Mouse (Mus musculus): ENCODE results near the gene Rab3gap2. TPM values are rescaled to one million over a fixed set of nuclear protein-coding genes. Genes with fewer than 3 reads are reported as not detected.
"Not testable (repeated sequence)": the region's sequence is repeated elsewhere in the genome, so short reads cannot be mapped to it uniquely, and the experiment has no call there.

Rab3gap2 gene
- polyA plus RNA-seq, 1 experiment from 2014 or later: 24.0 TPM

DNA sequence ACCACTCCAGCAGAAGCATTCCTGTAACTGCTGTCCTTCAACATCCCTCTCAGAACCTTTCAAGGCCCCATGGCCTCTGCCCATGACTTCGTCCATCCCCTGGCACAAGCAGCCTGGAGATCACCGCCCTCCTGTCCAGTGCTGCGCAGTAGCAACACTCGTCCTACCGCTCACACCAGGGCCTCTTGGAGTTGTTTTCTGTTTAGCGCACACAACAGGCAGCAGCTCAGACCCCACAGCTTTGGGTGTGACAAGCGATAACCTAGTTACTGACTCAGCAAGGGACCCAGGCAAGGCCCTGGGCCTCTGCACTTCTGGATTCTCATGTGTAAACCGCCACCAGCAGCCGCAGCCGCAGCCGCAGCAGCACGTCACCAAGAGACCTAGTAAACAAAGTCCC lies 102.9 kb downstream of the Rab3gap2 start:
- no peaks in the 10 kb centered on the region for H3K27me3 ChIP-seq (ENCODE audit: control insufficient read depth, insufficient read depth, low read length)
- no peaks in the 10 kb centered on the region for H3K4me1 ChIP-seq (ENCODE audit: control insufficient read depth, insufficient read depth, low read length)
- no peak overlapping the region for H3K4me2 ChIP-seq (ENCODE audit: low read depth, low read length)
- ATAC-seq (ENCODE audit: insufficient read depth, low FRiP score): no peak
- no peak overlapping the region for H3K9ac ChIP-seq (ENCODE audit: low read length)
- peaks cover 21% of the 10 kb centered on the region for H3K36me3 ChIP-seq (ENCODE audit: control insufficient read depth, insufficient read depth, low read length)
- H3K27ac ChIP-seq (ENCODE audit: low read length): no peak overlapping the region
- no peak overlapping the region for H3K4me3 ChIP-seq (replicated peaks; ENCODE audit: low read length)
- no peaks in the 10 kb centered on the region for H3K9me3 ChIP-seq (replicated peaks; ENCODE audit: control insufficient read depth, low read length)
- 96% methylated on average over 12 of the region's 12 CpGs for WGBS

DNA sequence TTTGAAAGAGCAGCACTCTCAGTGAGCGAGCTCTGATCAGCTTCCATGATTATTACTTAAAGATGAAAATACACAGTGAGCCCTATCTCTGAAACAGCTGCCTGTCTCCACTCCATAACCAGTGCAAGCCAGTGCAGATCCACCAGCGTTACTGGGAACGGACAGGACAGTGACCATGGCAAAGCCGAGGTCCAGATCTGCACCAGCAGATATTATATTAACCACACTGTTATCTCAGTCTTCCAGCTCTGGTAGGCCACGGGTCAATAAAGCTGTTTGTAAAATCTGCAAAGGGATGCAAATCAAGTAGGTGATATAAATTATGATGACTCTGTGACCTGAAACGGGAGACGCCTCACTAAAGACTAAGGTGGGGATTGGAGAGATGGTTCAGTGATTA lies 103.7 kb downstream of the Rab3gap2 start:
- no peak for ATAC-seq (ENCODE audit: insufficient read depth, low FRiP score)
- no peaks in the 10 kb centered on the region for H3K27me3 ChIP-seq (ENCODE audit: control insufficient read depth, insufficient read depth, low read length)
- H3K9ac ChIP-seq (ENCODE audit: low read length): no peak overlapping the region
- H3K36me3 ChIP-seq (ENCODE audit: control insufficient read depth, insufficient read depth, low read length): peaks cover 18% of the 10 kb centered on the region
- H3K27ac ChIP-seq (ENCODE audit: low read length): no peak overlapping the region
- no peaks in the 10 kb centered on the region for H3K9me3 ChIP-seq (replicated peaks; ENCODE audit: control insufficient read depth, low read length)
- no peak overlapping the region for H3K4me3 ChIP-seq (replicated peaks; ENCODE audit: low read length)
- no peak overlapping the region for H3K4me2 ChIP-seq (ENCODE audit: low read depth, low read length)
- no peaks in the 10 kb centered on the region for H3K4me1 ChIP-seq (ENCODE audit: control insufficient read depth, insufficient read depth, low read length)
- WGBS: 89% methylated on average over 7 of the region's 7 CpGs

DNA sequence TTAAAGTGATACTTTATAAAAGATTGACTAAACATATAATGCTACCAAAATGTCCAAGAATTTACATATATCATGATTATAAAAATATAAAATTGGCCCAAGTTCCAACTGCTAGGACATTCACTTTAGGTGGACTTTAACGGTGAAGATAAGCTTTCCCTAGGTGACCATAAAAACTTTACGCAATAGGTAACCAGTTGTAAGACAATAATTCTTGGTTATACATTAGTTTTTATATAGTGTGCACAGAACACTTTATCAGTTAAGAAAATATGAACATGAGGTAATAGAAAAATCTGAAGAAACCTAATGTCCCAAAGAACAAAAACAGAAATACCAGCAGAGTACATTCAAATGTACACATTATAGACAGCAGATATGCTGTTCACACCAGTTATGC lies 104.4 kb downstream of the Rab3gap2 start:
- Histone ChIP-seq H3K4me3 (replicated peaks; ENCODE audit: low read length) (no peak overlapping the region), H3K4me2 (ENCODE audit: low read depth, low read length) (no peak overlapping the region)
- 82% methylated on average over 2 of the region's 2 CpGs for WGBS

DNA sequence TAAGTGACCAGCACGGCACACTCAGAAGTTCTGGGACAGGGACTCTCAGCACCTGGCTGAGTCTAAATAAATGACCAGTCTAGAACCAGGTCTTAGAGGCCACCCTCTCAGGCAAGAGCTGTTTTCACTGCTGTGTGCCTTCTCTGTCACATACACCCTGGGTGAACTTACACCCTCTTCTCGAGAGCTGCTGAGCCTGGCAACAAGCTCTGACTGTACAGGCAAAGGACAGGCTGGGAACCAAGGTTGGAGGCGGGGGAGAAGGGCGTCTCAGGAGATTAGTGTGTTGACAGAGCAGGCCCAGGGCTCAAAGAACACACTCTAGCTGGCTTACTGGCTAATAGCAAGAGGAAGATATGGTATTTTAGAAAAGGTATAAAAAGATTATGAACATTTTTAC lies 105.0 kb downstream of the Rab3gap2 start:
- H3K27ac ChIP-seq (ENCODE audit: low read length): peak overlapping the region; percentile 67
- no peak overlapping the region for H3K9ac ChIP-seq (ENCODE audit: low read length)
- H3K4me1 ChIP-seq (ENCODE audit: control insufficient read depth, insufficient read depth, low read length): no peaks in the 10 kb centered on the region
- peaks cover 21% of the 10 kb centered on the region for H3K36me3 ChIP-seq (ENCODE audit: control insufficient read depth, insufficient read depth, low read length)
- no peaks in the 10 kb centered on the region for H3K9me3 ChIP-seq (replicated peaks; ENCODE audit: control insufficient read depth, low read length)
- no peak overlapping the region for H3K4me2 ChIP-seq (ENCODE audit: low read depth, low read length)
- no peak overlapping the region for H3K4me3 ChIP-seq (replicated peaks; ENCODE audit: low read length)
- 51% methylated on average over 4 of the region's 4 CpGs for WGBS
- H3K27me3 ChIP-seq (ENCODE audit: control insufficient read depth, insufficient read depth, low read length): no peaks in the 10 kb centered on the region
- ATAC-seq (ENCODE audit: insufficient read depth, low FRiP score): peak; percentile 89

More for the DNA sequence above, 104.4 kb downstream of the Rab3gap2 start:
- H3K4me1 ChIP-seq (ENCODE audit: control insufficient read depth, insufficient read depth, low read length): no peaks in the 10 kb centered on the region
- H3K9ac ChIP-seq (ENCODE audit: low read length): no peak overlapping the region
- H3K36me3 ChIP-seq (ENCODE audit: control insufficient read depth, insufficient read depth, low read length): peaks cover 18% of the 10 kb centered on the region
- ATAC-seq (ENCODE audit: insufficient read depth, low FRiP score): no peak
- H3K27me3 ChIP-seq (ENCODE audit: control insufficient read depth, insufficient read depth, low read length): no peaks in the 10 kb centered on the region
- peak overlapping the region; percentile 67; the same call in 1 of the 2 replicates for H3K27ac ChIP-seq (ENCODE audit: low read length)
- no peaks in the 10 kb centered on the region for H3K9me3 ChIP-seq (replicated peaks; ENCODE audit: control insufficient read depth, low read length)

DNA sequence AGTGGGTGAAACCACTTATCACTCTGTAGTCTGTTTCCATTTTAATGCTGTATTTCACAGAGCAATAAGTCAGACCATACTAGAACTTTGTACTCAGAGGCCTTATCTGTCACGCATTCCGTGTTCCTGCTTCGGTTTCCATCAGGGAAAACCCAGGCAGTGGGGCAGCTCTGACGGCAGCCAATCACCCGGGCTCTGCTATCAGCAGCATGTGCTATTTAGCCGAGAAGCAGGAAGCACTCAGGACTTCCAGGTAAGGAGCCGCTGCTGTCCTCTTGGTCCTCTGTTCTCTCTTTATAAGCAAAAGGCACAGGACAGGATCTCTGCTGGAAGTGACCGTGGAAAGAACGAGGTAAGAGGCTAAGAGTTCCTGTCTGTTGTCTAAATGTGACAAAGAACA lies 108.0 kb downstream of the Rab3gap2 start:
- no peak overlapping the region for H3K9ac ChIP-seq (ENCODE audit: low read length)
- H3K4me2 ChIP-seq (ENCODE audit: low read depth, low read length): no peak overlapping the region
- ATAC-seq (ENCODE audit: insufficient read depth, low FRiP score): peak; percentile 63
- no peak overlapping the region for H3K4me3 ChIP-seq (replicated peaks; ENCODE audit: low read length)
- no peaks in the 10 kb centered on the region for H3K4me1 ChIP-seq (ENCODE audit: control insufficient read depth, insufficient read depth, low read length)
- WGBS: 76% methylated on average over 9 of the region's 9 CpGs
- peaks cover 23% of the 10 kb centered on the region for H3K36me3 ChIP-seq (ENCODE audit: control insufficient read depth, insufficient read depth, low read length)
- peak overlapping the region; percentile 66; the same call in 1 of the 2 replicates for H3K27ac ChIP-seq (ENCODE audit: low read length)
- no peaks in the 10 kb centered on the region for H3K9me3 ChIP-seq (replicated peaks; ENCODE audit: control insufficient read depth, low read length)
- no peaks in the 10 kb centered on the region for H3K27me3 ChIP-seq (ENCODE audit: control insufficient read depth, insufficient read depth, low read length)

DNA sequence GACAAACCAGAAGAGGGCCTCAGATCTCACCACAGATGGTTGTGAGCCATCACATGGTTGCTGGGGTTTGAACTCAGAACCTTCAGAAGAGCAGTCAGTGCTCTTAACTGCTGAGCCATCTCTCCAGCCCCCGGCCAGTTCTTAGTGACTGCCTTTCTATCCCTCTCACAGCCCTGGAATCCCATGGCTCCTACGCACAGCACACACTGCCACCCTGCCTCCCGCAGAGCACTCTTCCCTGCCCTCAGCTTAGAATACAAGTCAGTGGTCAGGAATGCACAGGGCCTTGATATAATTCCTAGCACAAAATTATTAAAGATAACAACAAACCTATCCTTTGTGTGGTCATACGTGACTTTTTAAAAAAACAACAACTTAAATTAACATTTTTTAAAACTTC lies 110.6 kb downstream of the Rab3gap2 start:
- Histone ChIP-seq H3K9me3 (replicated peaks; ENCODE audit: control insufficient read depth, low read length) (no peaks in the 10 kb centered on the region), H3K9ac (ENCODE audit: low read length) (no peak overlapping the region), H3K27ac (ENCODE audit: low read length) (no peak overlapping the region), H3K4me2 (ENCODE audit: low read depth, low read length) (no peak overlapping the region), H3K4me1 (ENCODE audit: control insufficient read depth, insufficient read depth, low read length) (no peaks in the 10 kb centered on the region), H3K27me3 (ENCODE audit: control insufficient read depth, insufficient read depth, low read length) (no peaks in the 10 kb centered on the region), H3K4me3 (replicated peaks; ENCODE audit: low read length) (no peak overlapping the region), H3K36me3 (ENCODE audit: control insufficient read depth, insufficient read depth, low read length) (peaks cover 22% of the 10 kb centered on the region)
- ATAC-seq (ENCODE audit: insufficient read depth, low FRiP score): no peak
- WGBS: 90% methylated on average over 4 of the region's 4 CpGs

DNA sequence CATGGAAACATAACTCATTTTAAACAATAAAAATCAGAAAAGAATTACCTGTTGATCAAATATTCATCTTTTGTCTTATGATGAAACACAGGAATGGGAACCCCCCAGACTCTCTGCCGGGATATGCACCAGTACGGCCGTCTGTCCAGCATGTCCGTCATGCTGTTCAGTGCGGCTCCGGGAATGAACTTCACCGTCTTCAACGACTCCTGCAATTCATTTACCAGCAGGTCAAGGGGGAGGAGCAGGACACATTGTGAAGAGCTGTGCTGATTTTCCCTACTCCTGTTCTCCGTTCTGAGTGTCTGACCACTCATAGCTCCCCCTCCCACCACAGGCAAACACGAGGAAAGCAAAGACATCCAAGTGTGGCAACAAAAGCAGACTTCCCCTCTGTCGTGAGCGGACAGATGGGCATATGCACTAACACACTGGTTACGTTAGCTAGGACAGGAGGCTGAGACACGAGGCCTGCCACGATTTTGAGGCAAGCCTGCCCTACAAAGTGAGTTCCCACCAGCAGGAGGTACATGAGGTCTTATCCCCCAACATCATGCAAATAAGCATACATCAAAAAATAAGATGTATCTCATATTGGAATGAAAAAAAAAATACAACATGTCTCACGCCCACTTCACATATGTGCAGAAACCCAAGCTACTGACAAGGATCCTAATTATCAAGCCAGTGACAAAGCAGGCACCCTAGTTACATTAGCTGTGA lies 112.1 kb downstream of the Rab3gap2 start:
- H3K9ac ChIP-seq (ENCODE audit: low read length): no peak overlapping the region
- H3K4me3 ChIP-seq (replicated peaks; ENCODE audit: low read length): no peak overlapping the region
- H3K4me1 ChIP-seq (ENCODE audit: control insufficient read depth, insufficient read depth, low read length): no peaks in the 10 kb centered on the region
- H3K27ac ChIP-seq (ENCODE audit: low read length): no peak overlapping the region
- no peaks in the 10 kb centered on the region for H3K27me3 ChIP-seq (ENCODE audit: control insufficient read depth, insufficient read depth, low read length)
- H3K36me3 ChIP-seq (ENCODE audit: control insufficient read depth, insufficient read depth, low read length): peaks cover 31% of the 10 kb centered on the region
- WGBS: 90% methylated on average over 16 of the region's 16 CpGs
- no peaks in the 10 kb centered on the region for H3K9me3 ChIP-seq (replicated peaks; ENCODE audit: control insufficient read depth, low read length)
- H3K4me2 ChIP-seq (ENCODE audit: low read depth, low read length): no peak overlapping the region
- ATAC-seq (ENCODE audit: insufficient read depth, low FRiP score): no peak

DNA sequence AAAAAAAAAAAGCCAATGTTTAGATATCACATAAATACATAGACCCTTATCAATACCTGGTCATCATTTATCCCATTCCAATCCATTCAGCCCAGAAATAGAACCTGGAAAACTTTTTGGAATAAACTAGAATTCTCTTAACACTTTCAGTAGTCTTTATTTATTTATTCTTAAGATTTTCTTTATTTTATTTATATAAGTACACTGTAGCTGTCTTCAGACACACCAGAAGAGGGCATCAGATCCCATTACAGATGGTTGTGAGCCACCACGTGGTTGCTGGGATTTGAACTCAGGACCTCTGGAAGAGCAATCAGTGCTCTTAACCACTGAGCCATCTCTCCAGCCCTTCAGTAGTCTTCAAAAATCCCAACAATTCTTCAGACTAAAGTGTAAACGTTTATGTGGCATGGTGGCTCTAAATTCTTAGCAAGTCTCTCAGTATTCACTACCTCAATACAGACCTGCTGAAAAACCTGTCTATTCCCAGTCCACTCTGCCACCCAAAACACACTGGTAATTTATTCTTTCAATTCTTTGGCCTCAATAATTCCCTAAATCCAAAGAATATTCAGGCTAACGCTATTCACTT lies 123.9 kb downstream of the Rab3gap2 start:
- not testable (repeated sequence) for ATAC-seq (ENCODE audit: insufficient read depth, low FRiP score); H3K9ac ChIP-seq (ENCODE audit: low read length); H3K9me3 ChIP-seq (replicated peaks; ENCODE audit: control insufficient read depth, low read length); H3K4me1 ChIP-seq (ENCODE audit: control insufficient read depth, insufficient read depth, low read length); H3K27ac ChIP-seq (ENCODE audit: low read length); H3K27me3 ChIP-seq (ENCODE audit: control insufficient read depth, insufficient read depth, low read length)
- H3K36me3 ChIP-seq (ENCODE audit: control insufficient read depth, insufficient read depth, low read length): peaks cover 20% of the 10 kb centered on the region; the same call in 1 of the 2 replicates
- WGBS: 49% methylated on average over 3 of the region's 3 CpGs
- H3K4me2 ChIP-seq (ENCODE audit: low read depth, low read length): peak overlapping the region; percentile 68
- H3K4me3 ChIP-seq (replicated peaks; ENCODE audit: low read length): peak overlapping the region; percentile 96

DNA sequence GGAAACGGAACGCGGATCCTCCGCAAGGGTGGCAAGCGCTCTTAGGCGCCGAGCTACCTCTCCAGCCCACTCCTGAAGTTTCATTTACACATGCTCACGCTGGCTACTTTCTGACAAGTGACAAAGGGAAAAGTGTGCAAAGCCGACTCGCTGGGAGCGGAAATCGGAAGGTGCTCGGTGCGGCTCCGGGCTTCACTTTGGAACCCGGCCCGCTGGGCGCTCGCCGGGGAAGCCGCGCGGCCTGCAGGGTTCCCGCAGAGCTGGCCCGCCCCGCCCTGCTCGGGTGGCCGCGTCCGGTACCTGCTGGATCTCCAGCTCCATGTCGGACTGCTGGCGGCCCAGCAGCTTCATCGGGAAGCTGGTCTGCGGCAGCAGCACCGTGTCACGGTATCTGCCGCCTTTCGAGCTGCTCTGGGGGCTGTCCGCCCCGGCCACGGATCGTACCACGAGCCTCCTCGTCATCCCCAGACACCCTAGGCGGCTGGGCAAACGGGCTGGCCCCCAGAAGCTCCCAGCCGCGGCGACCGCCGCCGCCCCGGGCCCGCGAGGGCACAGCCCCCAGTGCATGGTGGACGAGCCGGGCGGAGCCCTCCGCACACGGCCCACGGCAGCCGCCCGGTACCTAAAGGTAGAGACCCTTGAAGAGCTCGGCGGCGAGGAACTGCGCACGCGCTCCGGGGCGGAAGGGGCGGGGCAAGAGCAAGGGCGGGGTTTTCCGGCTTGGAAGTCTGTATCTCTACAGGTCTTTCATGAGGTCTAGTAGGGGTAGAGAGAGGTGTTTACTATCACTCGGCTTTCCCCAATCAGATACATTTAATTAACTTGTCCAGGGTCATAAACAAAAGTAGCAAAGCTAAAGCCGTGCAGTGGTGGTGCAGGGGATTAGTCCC lies 125.0 kb downstream of the Rab3gap2 start, which contains the start of gene Iars2:
Gene Iars2, minus strand, starts transcription at position 676 of the 890 bp plus-strand sequence.
- Histone ChIP-seq H3K4me1 (ENCODE audit: control insufficient read depth, insufficient read depth, low read length) (peaks cover 11% of the 10 kb centered on the region), H3K4me3 (replicated peaks; ENCODE audit: low read length) (peak within 1 kb of the TSS; percentile 96), H3K27ac (ENCODE audit: low read length) (peak within 1 kb of the TSS; percentile 92), H3K27me3 (ENCODE audit: control insufficient read depth, insufficient read depth, low read length) (no peaks in the 10 kb centered on the region), H3K36me3 (ENCODE audit: control insufficient read depth, insufficient read depth, low read length) (peaks cover 15% of the 10 kb centered on the region; the same call in 1 of the 2 replicates), H3K4me2 (ENCODE audit: low read depth, low read length) (peak within 1 kb of the TSS; percentile 68), H3K9ac (ENCODE audit: low read length) (peak within 1 kb of the TSS; percentile 96), H3K9me3 (replicated peaks; ENCODE audit: control insufficient read depth, low read length) (no peaks in the 10 kb centered on the region)
- WGBS: under 1% methylated on average over 76 of the region's 76 CpGs
- peak; percentile 91 for ATAC-seq (ENCODE audit: insufficient read depth, low FRiP score)

Measured in stomach, embryonic 16.5 days (tissue).